Mouse (Mus musculus) hindbrain, embryonic 13.5 days (tissue): Measurements from ENCODE around the gene Rps27a. TPM values are rescaled to one million over a fixed set of nuclear protein-coding genes. Genes with fewer than 3 reads are reported as not detected.

ENCODE experiments used
- ATAC-seq: fragments of 200-750 bp; cut with Nextera tagmentation; 2 replicates; pipeline ENCODE4 v1.8.0; 2017; ENCODE audit warnings: moderate TSS enrichment; ENCODE audit not compliant: low FRiP score
- H3K27ac ChIP-seq: fragments of 300-500 bp; sonication (generic); 2 replicates; pipeline ENCODE4 v1.5.1; 2015; ENCODE audit warnings: inconsistent platforms, mild to moderate bottlenecking, moderate library complexity
- H3K27me3 ChIP-seq: fragments of 300-500 bp; sonication (generic); 2 replicates; pipeline ENCODE4 v1.6.1; 2015; ENCODE audit warnings: mild to moderate bottlenecking, inconsistent platforms
- H3K36me3 ChIP-seq: fragments of 300-500 bp; sonication (generic); 2 replicates; pipeline ENCODE4 v1.6.1; 2015; ENCODE audit warnings: mild to moderate bottlenecking, inconsistent platforms
- H3K4me1 ChIP-seq: fragments of 300-500 bp; sonication (generic); replicated peaks from 2 replicates; pipeline ENCODE4 v1.6.1; 2015; ENCODE audit warnings: inconsistent platforms
- H3K4me2 ChIP-seq: fragments of 300-500 bp; sonication (generic); 2 replicates; pipeline ENCODE4 v1.6.1; 2015; ENCODE audit warnings: inconsistent platforms, mild to moderate bottlenecking, moderate library complexity
- H3K4me3 ChIP-seq: fragments of 300-500 bp; sonication (generic); 2 replicates; pipeline ENCODE4 v1.5.1; 2015; ENCODE audit warnings: mild to moderate bottlenecking, inconsistent platforms
- H3K9ac ChIP-seq: fragments of 300-500 bp; sonication (generic); 2 replicates; pipeline ENCODE4 v1.6.1; 2015; ENCODE audit warnings: mild to moderate bottlenecking, inconsistent platforms
- H3K9me3 ChIP-seq: fragments of 300-500 bp; sonication (generic); 2 replicates; pipeline ENCODE4 v1.6.1; 2016; ENCODE audit warnings: inconsistent platforms
- WGBS: fragments of 180-500 bp; shearing (Covaris S2); methylation state at CpG from one replicate; pipeline ENCODE4 v1.1.7; 2015; 5-methylcytosine and 5-hydroxymethylcytosine counted together
- polyA plus RNA-seq: library from polyadenylated mRNA; unstranded; fragments of >200 nt; fragmentation: Nextera tagmentation; extraction: Ambion mirVana; gene quantifications from 2 replicates; pipeline ENCODE4 v1.2.1, GENCODE M21; 2015

The Rps27a gene
- polyA plus RNA-seq, 1 experiment from 2014 or later: 707 TPM

DNA sequence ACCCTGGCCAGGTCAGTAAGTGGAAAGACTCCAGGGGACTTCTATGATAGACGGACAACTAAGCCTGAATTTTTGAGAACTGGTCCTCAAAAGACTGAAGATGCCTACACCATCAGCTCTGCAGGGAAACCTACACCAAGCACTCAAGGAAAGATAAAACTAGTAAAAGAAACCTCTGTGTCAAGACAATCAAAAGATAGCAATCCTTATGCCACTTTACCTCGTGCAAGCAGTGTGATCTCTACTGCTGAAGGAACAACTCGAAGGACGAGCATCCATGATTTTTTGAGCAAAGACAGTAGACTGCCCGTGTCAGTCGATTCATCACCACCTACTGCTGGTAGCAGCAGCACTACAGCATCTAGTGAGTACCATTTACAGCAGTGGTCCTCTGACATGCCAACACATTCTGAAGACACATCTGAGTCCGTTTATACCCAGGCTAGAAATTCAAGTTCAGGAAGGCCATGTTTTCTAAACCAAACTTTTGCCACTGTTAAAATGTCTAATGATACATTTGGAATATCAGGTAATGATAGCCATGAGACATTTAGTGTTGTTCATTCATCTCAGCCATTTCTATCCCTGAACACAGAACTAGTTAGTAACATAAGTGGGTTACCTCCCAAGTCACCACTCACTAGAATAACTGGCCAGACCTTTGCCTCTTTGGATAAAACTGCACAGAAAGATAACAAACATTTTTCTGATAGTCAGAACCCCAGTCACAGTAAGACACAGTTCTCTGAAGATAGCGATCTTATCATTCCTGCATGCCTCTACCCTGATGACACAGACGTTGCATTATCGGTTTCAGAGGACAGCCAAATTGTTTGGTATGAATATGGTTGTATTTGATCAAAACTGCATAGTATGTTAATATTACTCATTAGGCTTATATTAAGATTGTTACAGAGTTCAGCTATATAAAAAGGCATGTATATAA, 43.7 kb downstream of the Rps27a start:
- Histone ChIP-seq H3K27me3 (no peaks in the 10 kb centered on the region), H3K9ac (no peak overlapping the region), H3K4me2 (no peak overlapping the region), H3K4me1 (no peaks in the 10 kb centered on the region), H3K27ac (no peak overlapping the region), H3K4me3 (no peak overlapping the region), H3K9me3 (no peaks in the 10 kb centered on the region), H3K36me3 (peaks cover 41% of the 10 kb centered on the region)
- no peak for ATAC-seq
- 94% methylated on average over 10 of the region's 10 CpGs for WGBS

DNA sequence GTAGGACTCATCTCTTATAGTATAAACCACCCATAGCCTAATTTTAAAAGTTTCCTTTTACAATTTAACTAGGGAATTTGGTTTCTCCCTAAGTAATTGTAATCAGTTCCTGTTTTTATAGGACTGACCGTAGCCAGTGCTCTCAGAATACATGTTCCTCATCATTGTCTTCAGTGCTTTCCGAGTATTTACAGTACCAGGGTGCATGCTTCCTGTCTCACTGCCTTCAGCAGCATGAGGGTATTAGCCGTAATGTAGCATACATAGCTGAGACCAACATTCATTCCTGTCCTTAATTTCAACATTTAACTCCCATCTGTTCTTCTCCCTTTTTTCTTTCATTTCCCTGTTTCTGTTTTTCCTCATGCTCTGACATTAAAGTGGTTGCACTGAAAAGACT, 50.9 kb downstream of the Rps27a start:
- Histone ChIP-seq H3K4me1 (no peaks in the 10 kb centered on the region), H3K27me3 (no peaks in the 10 kb centered on the region), H3K9ac (no peak overlapping the region), H3K36me3 (peaks cover 48% of the 10 kb centered on the region), H3K9me3 (no peaks in the 10 kb centered on the region), H3K27ac (no peak overlapping the region), H3K4me3 (no peak overlapping the region), H3K4me2 (no peak overlapping the region)
- WGBS: 92% methylated on average over 3 of the region's 3 CpGs
- no peak for ATAC-seq

Other genes starting within 250 kb of the Rps27a start
- gene Ccdc88a, start 174.5 kb downstream of the Rps27a start, polyA plus RNA-seq: 72.7 and 77.0 TPM in 2 replicates
- gene Prorsd1, start 33.1 kb downstream of the Rps27a start, polyA plus RNA-seq: 13.7 and 15.8 TPM in 2 replicates
- gene Mtif2, start 21.7 kb downstream of the Rps27a start, polyA plus RNA-seq: 54.5 and 59.4 TPM in 2 replicates
- 0.09 TPM in 1 of 2 replicates, not detected in the other for gene Clhc1, start 159 bp downstream of the Rps27a start, polyA plus RNA-seq
- gene Rtn4, start 144.8 kb upstream of the Rps27a start, polyA plus RNA-seq: 111 and 113 TPM in 2 replicates